Mouse (Mus musculus): ENCODE data around the gene Txlna.

The Txlna gene

DNA sequence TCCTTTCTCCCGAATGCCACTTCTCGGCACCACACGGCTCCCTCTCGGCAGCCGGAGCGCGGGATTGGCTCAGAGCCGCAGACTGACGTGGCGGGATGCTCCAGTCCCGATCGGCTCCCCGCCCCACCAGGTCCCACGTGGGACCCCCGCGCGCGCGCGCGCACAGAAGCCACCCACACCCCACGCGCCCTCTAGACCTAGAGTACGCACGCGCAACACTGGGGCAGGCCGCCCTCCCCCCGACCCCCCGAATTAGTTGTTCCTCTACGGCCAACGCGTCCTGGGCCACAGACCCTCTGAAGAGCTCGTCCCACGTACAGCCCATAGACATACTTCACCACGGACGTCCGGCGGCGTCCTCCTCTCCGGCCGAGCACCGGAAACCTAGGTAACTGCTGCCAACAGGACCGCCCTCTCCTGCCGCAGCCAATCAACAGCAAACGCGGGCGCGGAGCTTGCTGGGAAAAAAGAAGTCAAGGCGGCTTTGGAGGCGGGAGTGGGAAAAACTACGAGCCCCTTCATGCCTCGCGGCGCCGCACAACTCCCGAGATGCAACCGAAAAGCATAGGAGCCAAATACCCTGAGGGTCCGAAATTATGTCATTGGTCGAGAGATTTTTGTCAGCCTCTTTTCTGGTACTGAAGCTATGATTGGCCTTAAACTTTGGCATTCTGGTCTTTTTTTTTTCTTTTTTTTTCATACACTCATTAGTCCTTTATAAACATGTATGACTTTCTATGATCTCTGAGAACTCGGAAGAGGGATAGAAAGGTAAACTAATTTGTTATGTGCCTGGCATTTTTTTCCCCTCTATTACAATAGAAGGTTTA lies at the start of gene Txlna:
Gene Txlna, minus strand, starts transcription at position 428 of the 830 bp plus-strand sequence.
- DNase-seq (ENCODE audit: extremely low read depth, insufficient read length, low spot score), result peak; percentile 96

DNA sequence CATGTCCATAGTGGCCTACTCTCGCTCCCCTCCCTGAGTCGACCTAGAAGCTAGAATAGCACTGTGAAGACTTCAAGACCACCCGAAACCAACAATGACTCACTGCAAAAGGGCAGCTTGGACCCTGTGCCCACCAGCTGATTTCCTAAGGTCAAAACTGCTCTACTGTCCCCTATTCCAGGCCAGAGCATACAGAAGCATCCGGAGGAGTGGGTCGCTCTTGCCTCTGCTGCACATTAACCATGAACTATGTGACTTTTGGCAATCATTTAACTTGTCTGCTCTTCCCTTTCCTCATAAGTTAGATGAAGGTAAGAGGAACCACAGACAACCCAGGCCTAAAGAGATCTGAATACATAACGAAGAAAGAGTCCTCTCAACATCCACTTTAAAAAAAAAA lies 43.7 kb upstream of the Txlna start:
- no peak for DNase-seq (ENCODE audit: extremely low read depth, insufficient read length, low spot score)

GRCm38 (mm10) chr4:129683901-129684493 lies 43.1 kb upstream of the Txlna start:
- no peak for DNase-seq (ENCODE audit: extremely low read depth, insufficient read length, low spot score)

DNA sequence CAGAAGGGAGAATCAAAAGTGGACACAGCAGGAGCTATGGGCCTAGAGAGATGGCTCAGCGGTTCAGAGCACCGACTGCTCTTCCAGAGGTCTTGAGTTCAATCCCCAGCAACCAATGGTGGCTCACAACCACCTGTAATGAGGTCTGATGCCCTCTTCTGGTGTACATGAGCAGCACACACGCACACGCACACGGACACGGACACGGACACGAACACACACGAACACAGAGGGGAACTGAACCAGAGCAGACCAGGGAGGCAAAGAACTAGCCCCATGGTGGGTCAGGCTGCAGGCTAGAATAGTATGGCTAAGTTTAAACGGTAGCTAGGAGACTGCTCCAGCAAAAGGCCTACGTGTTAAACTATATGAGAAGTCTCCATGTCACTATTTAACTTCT lies 41.0 kb upstream of the Txlna start:
- no peak for DNase-seq (ENCODE audit: extremely low read depth, insufficient read length, low spot score)

DNA sequence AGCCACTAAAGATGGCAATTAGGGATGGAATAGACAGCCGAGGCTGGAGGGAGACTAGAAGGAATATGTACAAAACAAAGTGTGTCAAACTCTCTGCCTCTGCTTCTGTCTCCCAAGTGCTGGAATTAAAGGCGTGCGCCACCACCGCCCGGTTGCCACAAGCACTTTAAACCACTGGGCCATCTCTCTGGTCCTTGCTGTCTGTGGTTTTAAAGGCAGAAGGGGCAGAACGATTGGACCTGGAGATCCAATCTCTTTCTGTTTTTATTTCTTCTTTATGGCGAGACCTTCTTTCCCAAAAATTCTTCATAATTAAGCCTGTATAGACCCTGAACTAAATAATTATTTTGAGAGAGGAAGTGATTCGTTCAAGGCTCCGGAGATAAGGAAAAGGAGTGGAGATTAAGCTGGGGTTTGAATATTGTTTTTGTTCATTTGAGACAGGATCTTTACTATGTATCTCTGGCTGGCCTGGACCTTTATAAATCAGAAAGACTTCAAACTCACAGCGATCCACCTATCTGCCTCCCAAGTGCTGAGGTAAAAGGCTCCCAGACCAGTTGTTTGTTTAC lies 32.1 kb upstream of the Txlna start:
- no peak for DNase-seq (ENCODE audit: extremely low read depth, insufficient read length, low spot score)

DNA sequence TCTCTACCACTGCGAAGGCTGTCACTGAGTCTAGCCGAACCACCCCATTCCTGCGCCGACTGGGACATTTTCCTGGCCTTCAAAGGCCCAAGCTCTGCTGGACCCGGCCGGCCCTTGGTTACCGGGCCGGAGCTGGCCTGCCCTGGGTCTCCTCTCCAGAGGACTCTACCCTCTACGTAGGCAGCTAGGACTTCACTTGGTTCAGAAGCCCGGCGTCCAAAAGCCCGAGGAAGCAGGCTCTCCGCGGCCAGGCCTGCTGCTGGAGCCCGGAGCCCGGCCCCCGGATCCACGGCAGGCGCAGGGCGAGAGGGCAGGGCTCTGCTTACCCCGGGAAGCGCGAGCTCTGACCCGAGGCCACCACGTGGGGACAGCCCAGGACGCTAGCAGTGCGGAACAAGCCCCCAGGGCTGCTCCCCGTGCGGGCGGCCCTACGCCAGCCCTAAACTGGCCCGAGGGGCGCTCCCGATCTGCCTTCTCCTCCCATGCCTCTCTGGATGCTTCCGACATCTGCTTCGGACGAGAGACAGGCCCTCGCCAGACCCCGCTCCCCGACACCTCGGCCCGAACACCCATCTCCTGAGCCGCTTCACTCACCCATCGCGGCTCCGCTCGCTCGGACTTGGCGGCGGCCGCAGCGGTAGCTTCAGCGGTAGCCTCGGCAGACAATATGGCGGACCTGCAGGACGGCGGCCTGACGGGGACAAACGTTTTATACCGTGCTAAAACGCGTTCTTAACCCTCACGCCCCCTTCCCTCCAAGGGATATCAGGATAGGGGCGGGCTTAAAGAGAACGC lies 31.4 kb upstream of the Txlna start, which contains the start of gene Kpna6:
Gene Kpna6, minus strand, starts transcription at position 685 of the 795 bp plus-strand sequence.
- DNase-seq (ENCODE audit: extremely low read depth, insufficient read length, low spot score), result peak; percentile 83

DNA sequence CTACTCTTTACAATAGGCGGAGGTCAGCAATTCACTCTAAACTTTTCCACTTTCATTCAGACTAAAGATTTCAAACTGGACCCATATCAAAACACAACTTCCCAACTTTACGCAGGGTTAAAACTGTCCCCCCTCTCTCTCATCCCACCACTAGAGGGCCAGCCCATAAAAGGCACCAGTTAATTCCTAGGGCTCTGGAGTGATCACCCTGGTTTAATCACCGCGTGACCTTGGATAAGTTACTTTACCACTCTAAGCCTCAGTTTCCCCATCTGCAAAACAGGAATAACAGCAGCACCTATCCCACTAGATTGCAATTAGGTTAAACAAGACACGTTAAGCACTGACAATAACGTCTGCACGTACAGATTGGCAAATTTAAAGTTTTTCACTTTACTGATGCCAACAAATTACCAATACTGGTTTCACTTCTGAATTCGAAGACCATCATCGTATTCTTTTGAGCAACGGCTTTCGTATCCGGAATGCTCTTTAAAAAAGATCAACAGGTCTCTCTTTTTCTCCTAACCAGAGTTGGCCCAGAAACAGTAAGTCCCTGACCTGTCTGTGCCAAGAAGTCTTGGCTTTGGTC lies 30.7 kb upstream of the Txlna start:
- DNase-seq (ENCODE audit: extremely low read depth, insufficient read length, low spot score), result no peak

GRCm38 (mm10) chr4:129662255-129662813 lies 21.5 kb upstream of the Txlna start:
- DNase-seq (ENCODE audit: extremely low read depth, insufficient read length, low spot score), result no peak

DNA sequence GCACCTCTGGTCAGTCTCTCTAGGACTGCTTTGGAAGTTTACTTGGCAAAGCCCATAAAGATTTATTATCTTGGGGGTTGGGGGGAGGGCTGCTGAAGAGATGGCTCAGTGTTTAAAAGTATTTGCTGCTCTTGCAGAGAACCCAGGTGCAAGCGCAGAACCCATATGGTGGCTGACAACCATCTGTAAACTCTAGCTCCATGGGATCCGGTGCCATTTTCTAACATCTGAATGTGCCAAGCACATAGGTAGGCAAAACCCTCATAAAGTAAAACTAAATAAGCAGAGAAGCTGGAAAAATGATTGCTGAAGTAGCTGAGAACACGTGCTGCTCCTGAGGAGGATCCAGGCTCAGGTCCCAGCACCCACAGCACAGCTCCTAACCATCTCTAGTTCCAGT lies 20.7 kb upstream of the Txlna start:
- DNase-seq (ENCODE audit: extremely low read depth, insufficient read length, low spot score), result no peak

DNA sequence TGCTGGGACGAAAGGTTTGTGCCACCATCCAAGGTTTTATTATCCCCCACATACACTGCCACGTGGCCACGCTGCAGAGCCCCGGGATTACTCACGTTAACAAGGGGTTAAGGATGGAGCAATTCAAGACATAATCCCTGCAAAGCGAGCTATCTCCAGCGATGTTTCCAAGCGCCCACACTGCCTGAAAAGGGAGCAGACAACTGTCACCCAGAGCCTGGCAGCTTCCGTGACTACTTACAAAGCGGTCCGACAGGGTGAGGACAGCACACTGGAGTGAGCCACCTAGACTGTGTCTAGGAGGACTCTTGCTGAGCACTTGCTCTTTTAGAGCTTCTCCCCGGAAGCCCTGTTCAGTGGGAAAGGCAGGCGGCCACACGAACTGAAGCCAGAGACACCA lies 13.9 kb upstream of the Txlna start:
- no peak for DNase-seq (ENCODE audit: extremely low read depth, insufficient read length, low spot score)

DNA sequence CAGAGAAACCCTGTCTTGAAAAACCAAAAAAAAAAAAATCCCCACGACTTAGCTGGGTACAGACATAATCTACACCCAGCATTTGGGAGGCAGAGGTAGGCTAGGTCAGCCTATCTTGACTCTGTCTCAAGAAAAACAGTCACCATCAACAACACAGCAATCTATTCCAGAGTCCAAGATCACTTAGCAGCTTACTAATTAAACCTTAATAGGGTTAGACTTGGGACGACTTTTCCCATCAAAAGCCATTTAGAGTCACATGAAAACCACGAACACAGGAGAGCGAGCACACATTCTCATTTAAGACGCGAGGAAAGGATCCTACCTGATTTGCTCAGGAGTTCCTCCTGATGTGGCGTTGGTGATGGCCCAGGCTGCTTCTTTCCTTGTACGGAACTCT lies 9.5 kb upstream of the Txlna start:
- no peak for DNase-seq (ENCODE audit: extremely low read depth, insufficient read length, low spot score)

GRCm38 (mm10) chr4:129648656-129649055 lies 7.8 kb upstream of the Txlna start:
- DNase-seq (ENCODE audit: extremely low read depth, insufficient read length, low spot score), result no peak

DNA sequence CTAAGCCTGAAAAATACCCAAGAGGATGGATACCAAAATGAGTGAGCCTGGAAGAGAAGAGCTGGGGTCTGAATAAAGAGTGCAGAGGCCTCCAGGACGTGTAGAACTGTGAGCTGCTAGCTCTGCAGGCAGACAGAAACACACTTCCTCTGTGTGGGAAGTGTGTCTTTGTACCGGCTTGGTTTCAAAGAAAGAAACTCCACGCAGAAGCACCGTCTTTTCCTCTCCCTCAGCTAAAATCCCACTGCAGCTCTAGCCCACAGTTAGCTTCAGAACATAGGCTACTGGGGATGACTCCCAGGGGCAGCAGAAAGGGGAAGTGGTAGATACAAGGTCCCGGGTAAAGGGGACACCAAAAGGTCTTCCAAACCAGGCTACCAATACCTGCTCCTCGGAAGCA lies 4.3 kb upstream of the Txlna start:
- no peak for DNase-seq (ENCODE audit: extremely low read depth, insufficient read length, low spot score)

GRCm38 (mm10) chr4:129641756-129642155 lies 891 bp upstream of the Txlna start:
- DNase-seq (ENCODE audit: extremely low read depth, insufficient read length, low spot score), result no peak

- no peak for DNase-seq (ENCODE audit: extremely low read depth, insufficient read length, low spot score)
These were observed 696 bp downstream of the Txlna start for GRCm38 (mm10) chr4:129640101-129640637.

- no peak for DNase-seq (ENCODE audit: extremely low read depth, insufficient read length, low spot score)
These were observed 1.6 kb downstream of the Txlna start for GRCm38 (mm10) chr4:129639221-129639620.

GRCm38 (mm10) chr4:129633852-129634251 lies 7.0 kb downstream of the Txlna start:
- DNase-seq (ENCODE audit: extremely low read depth, insufficient read length, low spot score), result no peak

DNA sequence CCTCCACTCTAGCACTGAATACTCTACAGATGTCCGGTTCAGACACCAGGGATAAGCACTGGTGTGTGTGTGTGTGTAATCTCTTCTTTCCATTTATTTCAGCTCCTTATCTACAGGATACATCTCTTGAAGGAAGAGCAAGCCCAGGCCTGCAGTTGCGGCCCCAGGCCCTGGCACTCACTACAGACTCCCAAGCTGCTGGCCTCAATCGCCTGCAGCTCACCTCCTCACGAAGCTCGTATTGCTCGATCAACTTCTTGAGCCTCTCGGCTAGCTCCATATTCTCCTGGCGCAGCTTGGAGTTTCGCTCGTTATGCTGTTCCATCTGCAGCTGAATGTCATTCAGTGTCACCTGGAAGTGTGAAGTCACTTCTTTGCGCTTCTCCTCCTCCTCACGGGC lies 9.0 kb downstream of the Txlna start:
- DNase-seq (ENCODE audit: extremely low read depth, insufficient read length, low spot score), result no peak

DNA sequence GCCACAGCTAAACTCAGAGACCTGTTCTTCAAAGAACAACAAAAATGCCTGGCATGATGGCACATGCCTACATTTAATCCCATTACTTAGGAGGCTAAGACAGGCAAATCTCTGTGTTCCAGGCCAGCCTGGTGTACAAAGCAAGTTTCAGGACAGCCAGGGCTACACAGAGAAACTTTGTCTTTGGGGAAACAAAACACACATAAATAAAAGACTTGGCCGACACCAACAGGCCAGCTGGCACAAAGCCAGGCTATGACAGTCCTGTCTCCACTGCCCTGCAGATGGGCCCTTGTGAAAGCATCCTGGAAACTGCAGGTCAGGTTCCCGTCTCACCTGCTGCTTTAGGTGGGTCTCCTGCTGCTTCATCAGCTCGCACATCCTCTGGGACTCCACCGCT lies 9.9 kb downstream of the Txlna start:
- DNase-seq (ENCODE audit: extremely low read depth, insufficient read length, low spot score), result no peak

DNA sequence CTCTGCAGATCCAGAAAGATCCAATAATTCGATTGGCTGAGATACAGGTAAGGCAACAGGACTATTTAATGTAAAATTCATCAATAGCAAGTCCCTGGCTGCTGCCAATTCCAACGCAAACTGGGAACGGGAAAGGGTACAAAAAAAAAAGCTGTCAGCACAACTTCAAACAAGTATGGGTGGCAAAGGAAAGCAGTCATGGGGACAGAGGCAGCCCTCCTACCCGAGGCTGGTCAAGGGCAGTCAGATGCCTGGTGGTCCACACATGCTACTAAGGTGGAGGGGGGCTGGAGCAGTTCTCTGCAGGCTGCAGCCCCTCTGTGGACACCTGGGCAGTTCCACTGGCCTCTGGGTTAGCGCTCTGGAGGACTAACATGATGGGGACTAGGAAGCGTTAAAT lies 14.8 kb downstream of the Txlna start:
- DNase-seq (ENCODE audit: extremely low read depth, insufficient read length, low spot score), result no peak

Data from 3134 (cell line).